Mouse (Mus musculus): ENCODE measurements around the gene Klf7. TPM values are rescaled to one million over a fixed set of nuclear protein-coding genes. Genes with fewer than 3 reads are reported as not detected.

The Klf7 gene
- total and polyA plus RNA-seq, 3 experiments, result 1.6 to 3.1 TPM; not detected in 1

GRCm38 (mm10) chr1:63998901-63999300 is 123.2 kb downstream of the Klf7 start (continued):
- TF ChIP-seq MXI1 (IDR thresholded peaks at IDR 0.05; ENCODE audit: low read depth, low read length) (no peak), CTCF (IDR thresholded peaks at IDR 0.05 in 2 of 3, conservative IDR thresholded peaks at IDR 0.05 in 1 of 3; ENCODE audit: control insufficient read depth in 1 of 3, insufficient read depth in 1 of 3, low read depth in 2 of 3, low read length in 3 of 3, poor library complexity in 1 of 3, severe bottlenecking in 1 of 3) (no peak), EP300 (IDR thresholded peaks at IDR 0.05; ENCODE audit: low read depth in 1 of 2, low read length in 2 of 2) (no peak), USF2 (IDR thresholded peaks at IDR 0.05; ENCODE audit: borderline replicate concordance in 1 of 2, insufficient read depth in 1 of 2, low read depth in 1 of 2, low read length in 2 of 2) (no peak), ETS1 (IDR thresholded peaks at IDR 0.05; ENCODE audit: low read depth, low read length) (no peak)

- Histone ChIP-seq H3K27me3 (ENCODE audit: control insufficient read depth in 1 of 2, insufficient read depth in 2 of 2, low read length in 2 of 2) (peaks cover 0 to 1% of the 10 kb centered on the region in 2 experiments; a peak in 1 of 4 replicates), H3K9ac (ENCODE audit: control insufficient read depth, low read depth, low read length, poor library complexity, severe bottlenecking) (no peak overlapping the region), H3K4me3 (ENCODE audit: control insufficient read depth in 1 of 2, insufficient read depth in 1 of 2, low read depth in 2 of 2, low read length in 2 of 2) (no peak overlapping the region), H3K9me3 (replicated peaks; ENCODE audit: insufficient read depth, low read length) (no peaks in the 10 kb centered on the region), H3K27ac (ENCODE audit: control insufficient read depth, low read depth, low read length) (no peak overlapping the region), H3K4me1 (ENCODE audit: control insufficient read depth in 1 of 2, insufficient read depth in 2 of 2, low read length in 2 of 2) (no peaks in the 10 kb centered on the region), H3K36me3 (ENCODE audit: control insufficient read depth in 1 of 2, insufficient read depth in 2 of 2, low read length in 2 of 2) (no peaks in the 10 kb centered on the region), H3K79me2 (ENCODE audit: control insufficient read depth, insufficient read depth, low read length, poor library complexity) (no peaks in the 10 kb centered on the region)
- DNase-seq (ENCODE audit: low read depth, low spot score), result no peak
- no peak for TF ChIP-seq MXI1 (IDR thresholded peaks at IDR 0.05; ENCODE audit: low read depth, low read length)
- no peak for TF ChIP-seq USF1 (IDR thresholded peaks at IDR 0.05; ENCODE audit: low read depth, low read length)
- TF ChIP-seq E2F4 (IDR thresholded peaks at IDR 0.05; ENCODE audit: borderline replicate concordance, low read depth, low read length), result no peak
- TF ChIP-seq RCOR1 (IDR thresholded peaks at IDR 0.05; ENCODE audit: low read depth, low read length), result no peak
- TF ChIP-seq ETS1 (IDR thresholded peaks at IDR 0.05; ENCODE audit: low read depth, low read length), result no peak
- no peak for TF ChIP-seq KAT2A (conservative IDR thresholded peaks at IDR 0.05; ENCODE audit: low read depth, low read length)
- TF ChIP-seq ZKSCAN1 (IDR thresholded peaks at IDR 0.05; ENCODE audit: low read depth, low read length), result no peak
- no peak for TF ChIP-seq MAX (IDR thresholded peaks at IDR 0.05; ENCODE audit: low read length)
- no peak for TF ChIP-seq SIN3A (IDR thresholded peaks at IDR 0.05; ENCODE audit: low read length)
- no peak for TF ChIP-seq CHD1 (IDR thresholded peaks at IDR 0.05; ENCODE audit: low read depth, low read length)
- TF ChIP-seq TCF12 (IDR thresholded peaks at IDR 0.05; ENCODE audit: low read depth, low read length), result no peak
- TF ChIP-seq CTCF (IDR thresholded peaks at IDR 0.05 in 2 of 3, conservative IDR thresholded peaks at IDR 0.05 in 1 of 3; ENCODE audit: control insufficient read depth in 1 of 3, insufficient read depth in 1 of 3, low read depth in 2 of 3, low read length in 3 of 3, poor library complexity in 1 of 3, severe bottlenecking in 1 of 3), result no peak
- no peak for TF ChIP-seq ZNF384 (IDR thresholded peaks at IDR 0.05; ENCODE audit: low read depth, low read length)
These were observed 123.9 kb downstream of the Klf7 start for GRCm38 (mm10) chr1:63998139-63998538.

GRCm38 (mm10) chr1:63995828-63996227 is 126.3 kb downstream of the Klf7 start:
- H3K79me2 ChIP-seq (ENCODE audit: control insufficient read depth, insufficient read depth, low read length, poor library complexity), result no peaks in the 10 kb centered on the region
- no peak overlapping the region for H3K27ac ChIP-seq (ENCODE audit: control insufficient read depth, low read depth, low read length)
- no peak overlapping the region for H3K4me3 ChIP-seq (ENCODE audit: control insufficient read depth in 1 of 2, insufficient read depth in 1 of 2, low read depth in 2 of 2, low read length in 2 of 2)
- no peaks in the 10 kb centered on the region for H3K36me3 ChIP-seq (ENCODE audit: control insufficient read depth in 1 of 2, insufficient read depth in 2 of 2, low read length in 2 of 2)
- DNase-seq (ENCODE audit: low read depth, low spot score), result no peak
- no peak for TF ChIP-seq EP300 (IDR thresholded peaks at IDR 0.05; ENCODE audit: low read depth in 1 of 2, low read length in 2 of 2)
- no peak for TF ChIP-seq MYC (IDR thresholded peaks at IDR 0.05; ENCODE audit: low read depth, low read length)
- no peak for TF ChIP-seq GATA1 (IDR thresholded peaks at IDR 0.05; ENCODE audit: low read depth, low read length)
- TF ChIP-seq CHD1 (IDR thresholded peaks at IDR 0.05; ENCODE audit: low read depth, low read length), result no peak
- TF ChIP-seq USF1 (IDR thresholded peaks at IDR 0.05; ENCODE audit: low read depth, low read length), result no peak
- TF ChIP-seq TCF12 (IDR thresholded peaks at IDR 0.05; ENCODE audit: low read depth, low read length), result no peak
- TF ChIP-seq NRF1 (IDR thresholded peaks at IDR 0.05; ENCODE audit: insufficient read depth, low read depth, low read length, poor library complexity, severe bottlenecking), result no peak
- no peak for TF ChIP-seq E2F4 (IDR thresholded peaks at IDR 0.05; ENCODE audit: borderline replicate concordance, low read depth, low read length)
- TF ChIP-seq UBTF (IDR thresholded peaks at IDR 0.05; ENCODE audit: borderline replicate concordance, insufficient read depth, low read depth, low read length), result no peak
- TF ChIP-seq SIN3A (IDR thresholded peaks at IDR 0.05; ENCODE audit: low read length), result no peak
- H3K4me1 ChIP-seq (ENCODE audit: control insufficient read depth in 1 of 2, insufficient read depth in 2 of 2, low read length in 2 of 2), result no peaks in the 10 kb centered on the region
- H3K27me3 ChIP-seq (ENCODE audit: control insufficient read depth in 1 of 2, insufficient read depth in 2 of 2, low read length in 2 of 2), result peaks cover 0 to 1% of the 10 kb centered on the region in 2 experiments; a peak in 1 of 4 replicates
- H3K9ac ChIP-seq (ENCODE audit: control insufficient read depth, low read depth, low read length, poor library complexity, severe bottlenecking), result no peak overlapping the region
- H3K9me3 ChIP-seq (replicated peaks; ENCODE audit: insufficient read depth, low read length), result no peaks in the 10 kb centered on the region

Measured in MEL (cell line).